Mouse (Mus musculus): ENCODE data around the gene D630045J12Rik. TPM values are rescaled to one million over a fixed set of nuclear protein-coding genes. Genes with fewer than 3 reads are reported as not detected.

Gene D630045J12Rik
- polyA plus RNA-seq, 1 experiment from 2014 or later: 0.16 TPM

- Histone ChIP-seq H3K79me2 (ENCODE audit: inconsistent target) (no peaks in the 10 kb centered on the region), H3K27ac (no peak overlapping the region), H3K4me3 (ENCODE audit: inconsistent target) (no peak overlapping the region), H3K36me3 (ENCODE audit: inconsistent target) (no peaks in the 10 kb centered on the region)
- 87% methylated on average over 9 of the region's 9 CpGs for WGBS (ENCODE audit: missing documents)
Measured at GRCm38 (mm10) chr6:38087242-38088026, 166.4 kb downstream of the D630045J12Rik start.

GRCm38 (mm10) chr6:38083204-38083603 is 170.6 kb downstream of the D630045J12Rik start:
- Histone ChIP-seq H3K27ac (no peak overlapping the region), H3K36me3 (ENCODE audit: inconsistent target) (no peaks in the 10 kb centered on the region), H3K79me2 (ENCODE audit: inconsistent target) (no peaks in the 10 kb centered on the region), H3K4me3 (ENCODE audit: inconsistent target) (no peak overlapping the region)
- 73% methylated on average over 4 of the region's 4 CpGs for WGBS (ENCODE audit: missing documents)

GRCm38 (mm10) chr6:38081727-38082341 is 172.0 kb downstream of the D630045J12Rik start:
- H3K4me3 ChIP-seq (ENCODE audit: inconsistent target): no peak overlapping the region
- WGBS (ENCODE audit: missing documents): 90% methylated on average over 11 of the region's 11 CpGs
- no peaks in the 10 kb centered on the region for H3K36me3 ChIP-seq (ENCODE audit: inconsistent target)
- H3K27ac ChIP-seq: no peak overlapping the region
- no peaks in the 10 kb centered on the region for H3K79me2 ChIP-seq (ENCODE audit: inconsistent target)

- H3K79me2 ChIP-seq (ENCODE audit: inconsistent target): no peaks in the 10 kb centered on the region
- 90% methylated on average over 4 of the region's 4 CpGs for WGBS (ENCODE audit: missing documents)
- H3K36me3 ChIP-seq (ENCODE audit: inconsistent target): no peaks in the 10 kb centered on the region
- no peak overlapping the region for H3K27ac ChIP-seq
- H3K4me3 ChIP-seq (ENCODE audit: inconsistent target): no peak overlapping the region
Measured at GRCm38 (mm10) chr6:38080364-38080763, 173.4 kb downstream of the D630045J12Rik start.

GRCm38 (mm10) chr6:38073592-38073991 is 180.2 kb downstream of the D630045J12Rik start:
- 92% methylated on average over 3 of the region's 3 CpGs for WGBS (ENCODE audit: missing documents)
- no peaks in the 10 kb centered on the region for H3K36me3 ChIP-seq (ENCODE audit: inconsistent target)
- H3K27ac ChIP-seq: no peak overlapping the region

More at GRCm38 (mm10) chr6:38073592-38073991, 180.2 kb downstream of the D630045J12Rik start:
- Histone ChIP-seq H3K79me2 (ENCODE audit: inconsistent target) (no peaks in the 10 kb centered on the region), H3K4me3 (ENCODE audit: inconsistent target) (no peak overlapping the region)

Other genes starting within 250 kb of the D630045J12Rik start
- not detected in 3 replicates for gene Svopl, start 207.0 kb downstream of the D630045J12Rik start, polyA plus RNA-seq (2018)
- not detected in 3 replicates for gene Tmem213, start 144.8 kb downstream of the D630045J12Rik start, polyA plus RNA-seq (2018)
- gene Atp6v0a4, start 129.4 kb downstream of the D630045J12Rik start, polyA plus RNA-seq (2018): not detected in 3 replicates
- gene Zc3hav1l, start 45.2 kb upstream of the D630045J12Rik start, polyA plus RNA-seq (2018): 0.25 to 1.6 TPM (median 0.59 TPM) in 3 replicates
- gene Zc3hav1, start 100.6 kb upstream of the D630045J12Rik start, polyA plus RNA-seq (2018): 77.0 to 95.7 TPM (median 95.3 TPM) in 3 replicates
- 0.19 to 0.32 TPM (median 0.26 TPM) in 3 replicates for gene Ttc26, start 127.5 kb upstream of the D630045J12Rik start, polyA plus RNA-seq (2018)
- gene Ubn2, start 179.9 kb upstream of the D630045J12Rik start, polyA plus RNA-seq (2018): 6.9 to 10.1 TPM (median 7.6 TPM) in 3 replicates